Mouse (Mus musculus) thymus, postnatal 4 days (tissue): ENCODE results near the gene Lrrc73.

Source experiments
- DNase-seq: peaks from one replicate; pipeline ENCODE4 v3.0.0; 2021

Gene Lrrc73

GRCm38 (mm10) chr17:46253452-46254084 lies at the start of gene Lrrc73:
TSS of gene Lrrc73 (plus strand) at chr17:46253531.
- DNase-seq: peak; percentile 94

- no peak for DNase-seq
These were observed 46.7 kb upstream of the Lrrc73 start for GRCm38 (mm10) chr17:46206676-46207075.

- no peak for DNase-seq
These were observed 42.8 kb upstream of the Lrrc73 start for GRCm38 (mm10) chr17:46210550-46210949.

GRCm38 (mm10) chr17:46221601-46222000 lies 31.7 kb upstream of the Lrrc73 start:
- no peak for DNase-seq

GRCm38 (mm10) chr17:46227576-46227975 lies 25.8 kb upstream of the Lrrc73 start:
- no peak for DNase-seq

- no peak for DNase-seq
These were observed 17.3 kb upstream of the Lrrc73 start for GRCm38 (mm10) chr17:46236067-46236466.

GRCm38 (mm10) chr17:46237079-46237478 lies 16.3 kb upstream of the Lrrc73 start:
- no peak for DNase-seq

GRCm38 (mm10) chr17:46237480-46237879 lies 15.9 kb upstream of the Lrrc73 start:
- no peak for DNase-seq

GRCm38 (mm10) chr17:46239516-46240114 lies 13.7 kb upstream of the Lrrc73 start:
- DNase-seq: no peak

- DNase-seq: no peak
These were observed 11.9 kb upstream of the Lrrc73 start for GRCm38 (mm10) chr17:46241471-46241870.

- DNase-seq: no peak
These were observed 11.1 kb upstream of the Lrrc73 start for GRCm38 (mm10) chr17:46242274-46242673.

- no peak for DNase-seq
These were observed 10.3 kb upstream of the Lrrc73 start for GRCm38 (mm10) chr17:46242993-46243392.

- no peak for DNase-seq
These were observed 9.7 kb upstream of the Lrrc73 start for GRCm38 (mm10) chr17:46243624-46244023.

GRCm38 (mm10) chr17:46244579-46244978 lies 8.8 kb upstream of the Lrrc73 start:
- no peak for DNase-seq

GRCm38 (mm10) chr17:46247512-46248188 lies 5.7 kb upstream of the Lrrc73 start, which contains the start of the genes Polr1c and Yipf3:
TSS of gene Polr1c (minus strand) at chr17:46248054.
TSS of gene Yipf3 (plus strand) at chr17:46248080.
- DNase-seq: peak; percentile 95

- no peak for DNase-seq
These were observed 5.2 kb upstream of the Lrrc73 start for GRCm38 (mm10) chr17:46248189-46248522.

- DNase-seq: peak; percentile 52
These were observed 2.2 kb upstream of the Lrrc73 start for GRCm38 (mm10) chr17:46251174-46251573.

- DNase-seq: peak; percentile 65
These were observed 520 bp upstream of the Lrrc73 start for GRCm38 (mm10) chr17:46252571-46253451.

- DNase-seq: peak; percentile 64
These were observed 775 bp downstream of the Lrrc73 start for GRCm38 (mm10) chr17:46254106-46254505.

- DNase-seq: no peak
These were observed 1.8 kb downstream of the Lrrc73 start for GRCm38 (mm10) chr17:46255147-46255546.

- DNase-seq: no peak
These were observed 5.1 kb downstream of the Lrrc73 start for GRCm38 (mm10) chr17:46258279-46259053.

GRCm38 (mm10) chr17:46259675-46260074 lies 6.3 kb downstream of the Lrrc73 start:
- no peak for DNase-seq
